7 mouse cellular contexts compared by ENCODE assay signal in genomic region chr11:50130811-50131766, GRCm38 (mm10). TPM values are rescaled to one million over a fixed set of nuclear protein-coding genes. Genes with fewer than 3 reads are reported as not detected.
DNase-seq lines count a peak whose midpoint lies in the region; ATAC-seq lines count a peak whose summit lies in the region.

Gene Tbc1d9b (plus strand): TSS chr11:50131396.

- peak within 1 kb of the TSS; percentile 86 for H3K4me2 ChIP-seq in midbrain, embryonic 13.5 days (replicated peaks)

- peak within 1 kb of the TSS; percentile 99 for H3K9ac ChIP-seq in midbrain, embryonic 13.5 days (replicated peaks)

- WGBS in embryonic facial prominence, embryonic 10.5 days = under 1% methylated on average over 77 of the region's 77 CpGs
- 1% methylated on average over 77 of the region's 77 CpGs for WGBS in limb, embryonic 10.5 days
- under 1% methylated on average over 57 of the region's 77 CpGs for WGBS in midbrain, embryonic 13.5 days

- H3K4me3 ChIP-seq in embryonic facial prominence, embryonic 10.5 days = peak within 1 kb of the TSS; percentile 94
- peak within 1 kb of the TSS; percentile 94 for H3K4me3 ChIP-seq in limb, embryonic 10.5 days
- peak within 1 kb of the TSS; percentile 86 for H3K4me3 ChIP-seq in midbrain, embryonic 13.5 days (replicated peaks)

- H3K27me3 ChIP-seq in embryonic facial prominence, embryonic 10.5 days (replicated peaks; ENCODE audit: low read depth, poor library complexity, severe bottlenecking) = no peaks in the 10 kb centered on the region
- H3K27me3 ChIP-seq in limb, embryonic 10.5 days (ENCODE audit: low read depth, poor library complexity, severe bottlenecking) = no peaks in the 10 kb centered on the region
- no peaks in the 10 kb centered on the region for H3K27me3 ChIP-seq in midbrain, embryonic 13.5 days

- DNase-seq in adrenal gland, postnatal 10 days = peak; percentile 96
- DNase-seq in embryonic facial prominence, embryonic 10.5 days (ENCODE audit: low spot score) = peak; percentile 95
- DNase-seq in kidney, adult 11 months = peak; percentile 88
- peak; percentile 97 for DNase-seq in limb, embryonic 10.5 days (ENCODE audit: low spot score)
- peak; percentile 84 for DNase-seq in spleen, adult 12 weeks (ENCODE audit: low spot score)

- H3K9me3 ChIP-seq in embryonic facial prominence, embryonic 10.5 days = no peaks in the 10 kb centered on the region
- H3K9me3 ChIP-seq in limb, embryonic 10.5 days (replicated peaks) = no peaks in the 10 kb centered on the region
- H3K9me3 ChIP-seq in midbrain, embryonic 13.5 days = no peaks in the 10 kb centered on the region

- peak within 1 kb of the TSS; percentile 98 for H3K27ac ChIP-seq in embryonic facial prominence, embryonic 10.5 days (replicated peaks)
- peak within 1 kb of the TSS; percentile 98 for H3K27ac ChIP-seq in limb, embryonic 10.5 days
- H3K27ac ChIP-seq in midbrain, embryonic 13.5 days = peak within 1 kb of the TSS; percentile 94

- peaks cover 14% of the 10 kb centered on the region for H3K36me3 ChIP-seq in embryonic facial prominence, embryonic 10.5 days (replicated peaks)
- H3K36me3 ChIP-seq in limb, embryonic 10.5 days = peaks cover 17% of the 10 kb centered on the region
- peaks cover 8% of the 10 kb centered on the region for H3K36me3 ChIP-seq in midbrain, embryonic 13.5 days

- peak; percentile 71 for ATAC-seq in granulocyte monocyte progenitor cell, adult 5-6 weeks (replicated peaks; ENCODE audit: poor library complexity, severe bottlenecking)
- peak; percentile 95 for ATAC-seq in midbrain, embryonic 13.5 days

- peaks cover 24% of the 10 kb centered on the region for H3K4me1 ChIP-seq in embryonic facial prominence, embryonic 10.5 days
- H3K4me1 ChIP-seq in limb, embryonic 10.5 days = peaks cover 23% of the 10 kb centered on the region
- H3K4me1 ChIP-seq in midbrain, embryonic 13.5 days (replicated peaks) = peaks cover 20% of the 10 kb centered on the region

RNA-seq across cellular contexts. Expression of gene Tbc1d9b, which starts in this region (rescaled TPM):
- total RNA-seq in adrenal gland, postnatal 10 days (2021) = 10 to 100 TPM; 65.2 to 76.3 TPM
- polyA plus RNA-seq in embryonic facial prominence, embryonic 10.5 days (2016; fragmentation: Nextera tagmentation; extraction: Ambion mirVana) = 35.7 and 36.9 TPM in 2 replicates
- 53.7 and 63.7 TPM in 2 replicates for total RNA-seq in granulocyte monocyte progenitor cell, adult 5-6 weeks (2014; fragmentation: Nextera tagmentation)
- 76.4 and 97.2 TPM in 2 replicates for total RNA-seq in granulocyte monocyte progenitor cell, adult 5-6 weeks (2017)
- 31.6 and 42.2 TPM in 2 replicates for polyA plus RNA-seq in limb, embryonic 10.5 days (2016; fragmentation: Nextera tagmentation; extraction: Ambion mirVana)
- 36.8 and 39.9 TPM in 2 replicates for polyA plus RNA-seq in midbrain, embryonic 13.5 days (2015; fragmentation: Nextera tagmentation; extraction: Ambion mirVana)

Comparison
In these comparisons a context has a peak if more than half of its experiments do, and no peak if none do; other contexts are left out.
1. Peak in every context shown above with its lines: DNase-seq, ATAC-seq, H3K4me3 ChIP-seq and H3K27ac ChIP-seq.